Mouse (Mus musculus): ENCODE data around the gene Zfp78. TPM values are rescaled to one million over a fixed set of nuclear protein-coding genes. Genes with fewer than 3 reads are reported as not detected.

Zfp78 gene
- total RNA-seq, 4 experiments from 2014 or later = 3.6 to 9.3 (median 6.7) TPM

DNA sequence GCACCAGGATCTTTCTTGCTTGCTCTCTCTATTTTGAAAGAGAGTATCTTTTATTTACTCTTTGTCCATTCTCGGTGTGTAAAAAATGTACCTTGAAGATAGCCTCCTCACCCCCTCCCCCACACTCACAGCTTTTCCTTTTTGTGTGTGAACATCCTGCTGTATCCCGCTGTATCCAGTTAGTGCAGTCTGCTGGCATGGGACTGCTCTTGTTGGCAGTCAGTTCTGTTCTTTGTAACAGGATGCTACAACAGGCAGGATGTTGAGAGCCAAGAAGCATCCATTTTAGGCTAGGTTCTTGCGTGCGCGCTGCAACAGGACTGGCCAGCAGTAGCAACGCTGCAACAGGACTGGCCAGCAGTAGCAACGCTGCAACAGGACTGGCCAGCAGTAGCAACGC, 23.9 kb downstream of the Zfp78 start:
- peak in 1 of 2 experiments; percentile 41 for DNase-seq (ENCODE audit: low spot score in 2 of 2)

DNA sequence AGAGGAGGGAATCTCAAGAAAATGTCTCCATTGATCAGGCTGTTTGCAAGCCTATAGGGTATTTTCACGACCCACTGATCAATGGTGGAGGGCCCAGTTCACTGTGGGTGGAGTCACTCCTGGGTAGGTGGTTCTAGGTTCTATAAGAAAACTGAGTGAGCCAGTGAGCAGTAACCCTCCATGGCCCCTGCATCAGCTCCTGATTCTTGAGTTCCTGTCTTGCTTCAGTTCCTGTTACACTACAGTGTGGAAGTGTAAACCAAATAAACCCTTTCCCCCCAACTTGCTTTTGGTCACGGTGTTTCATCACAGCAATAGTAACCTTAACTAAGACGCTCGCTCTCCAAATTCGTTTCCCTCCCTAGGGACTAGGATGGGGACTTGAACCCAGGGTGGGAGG, 25.9 kb downstream of the Zfp78 start:
- DNase-seq (ENCODE audit: low spot score in 2 of 2) = no peak

DNA sequence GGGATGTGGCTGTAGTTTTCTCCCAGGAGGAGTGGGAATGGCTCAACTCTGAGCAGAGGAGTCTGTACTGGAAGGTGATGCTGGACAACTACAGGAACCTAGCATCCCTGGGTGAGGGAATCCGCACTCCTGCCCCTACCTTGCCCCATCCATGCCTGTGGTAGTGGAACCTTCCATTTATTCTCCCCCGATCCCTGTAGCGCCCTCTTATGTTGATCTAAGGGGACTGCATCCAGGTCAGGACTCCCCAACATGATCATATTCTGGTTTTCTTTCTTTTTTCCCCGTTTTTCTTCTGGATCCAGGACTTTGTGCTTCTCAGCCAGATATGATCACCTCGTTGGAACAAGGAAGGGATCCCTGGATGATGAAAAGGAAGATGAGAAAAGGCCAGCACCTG, 26.4 kb downstream of the Zfp78 start:
- DNase-seq (ENCODE audit: low spot score in 2 of 2) = no peak

DNA sequence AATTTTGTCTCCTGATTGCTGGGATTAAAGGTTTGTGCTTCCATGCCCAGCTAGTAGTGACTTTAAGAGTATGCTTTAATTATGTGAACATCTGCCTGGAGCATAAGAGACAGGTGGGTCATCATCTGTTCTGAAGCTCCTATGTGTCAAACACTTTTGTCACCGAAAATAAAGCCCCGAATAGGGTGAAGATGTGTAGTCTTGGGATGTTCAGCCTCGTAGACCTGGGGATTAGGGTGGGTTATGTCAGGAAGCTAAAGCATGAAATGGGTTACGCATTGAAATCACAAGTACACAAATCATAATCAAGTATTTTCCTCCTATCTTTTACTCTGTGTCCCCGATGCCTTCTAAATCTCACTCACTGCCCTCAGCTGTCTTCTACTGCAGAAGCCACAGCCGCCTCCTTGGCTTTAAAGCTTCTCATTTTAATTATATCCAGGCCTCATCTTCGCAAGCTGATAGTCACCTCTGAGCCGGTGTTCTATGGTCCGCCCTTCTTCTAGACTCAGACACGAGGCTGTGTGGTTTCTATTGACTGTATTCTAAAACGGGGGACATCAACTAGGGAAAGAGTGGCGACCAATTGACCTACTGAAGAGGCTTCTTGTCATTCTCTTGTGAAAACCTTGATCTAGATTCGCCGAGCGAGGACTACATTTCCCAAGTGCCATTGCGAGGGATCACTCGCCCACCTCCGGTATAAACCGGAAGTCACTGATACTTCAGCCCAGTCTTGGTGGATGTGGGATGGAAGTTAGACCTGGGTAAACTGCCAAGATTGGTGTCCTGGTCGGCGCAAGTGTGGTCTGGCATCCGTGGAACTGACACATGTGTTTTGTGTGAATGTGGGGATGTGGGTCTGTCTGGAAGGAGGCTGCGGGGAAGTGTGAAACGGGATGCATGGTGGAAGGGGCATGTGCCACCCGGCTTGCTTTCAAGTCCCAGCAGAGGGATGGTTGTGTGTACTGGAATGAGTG, 35.2 kb downstream of the Zfp78 start, which contains the start of gene Smim17:
TSS of gene Smim17 (plus strand) at position 720 of the 980 bp plus-strand sequence.
- peak; percentile 60 to 63 for DNase-seq (ENCODE audit: low spot score in 2 of 2)

DNA sequence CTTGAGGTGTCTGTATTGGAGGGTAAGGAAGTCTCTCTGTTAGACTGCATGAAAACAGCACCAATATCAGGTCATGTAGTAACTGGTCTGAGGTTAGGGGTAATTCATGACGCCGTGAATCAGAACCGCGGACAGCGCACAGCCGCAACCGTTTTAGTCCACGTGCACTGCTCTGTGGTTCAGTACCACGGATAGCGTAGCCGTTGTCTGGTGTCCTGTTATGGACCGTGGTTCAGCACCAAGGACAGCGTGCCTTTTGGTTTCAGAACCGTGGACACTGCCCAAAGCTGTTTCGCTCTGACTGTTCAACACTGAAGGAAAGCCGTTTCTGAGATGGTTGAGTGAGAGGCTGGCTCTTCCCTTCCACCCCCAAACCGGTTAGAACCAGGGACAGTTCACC, 47.0 kb downstream of the Zfp78 start, which contains the start of gene Gm20715:
TSS of gene Gm20715 (plus strand) at position 235 of the 400 bp plus-strand sequence.
- DNase-seq (ENCODE audit: low spot score in 2 of 2) = peak; percentile 43

DNA sequence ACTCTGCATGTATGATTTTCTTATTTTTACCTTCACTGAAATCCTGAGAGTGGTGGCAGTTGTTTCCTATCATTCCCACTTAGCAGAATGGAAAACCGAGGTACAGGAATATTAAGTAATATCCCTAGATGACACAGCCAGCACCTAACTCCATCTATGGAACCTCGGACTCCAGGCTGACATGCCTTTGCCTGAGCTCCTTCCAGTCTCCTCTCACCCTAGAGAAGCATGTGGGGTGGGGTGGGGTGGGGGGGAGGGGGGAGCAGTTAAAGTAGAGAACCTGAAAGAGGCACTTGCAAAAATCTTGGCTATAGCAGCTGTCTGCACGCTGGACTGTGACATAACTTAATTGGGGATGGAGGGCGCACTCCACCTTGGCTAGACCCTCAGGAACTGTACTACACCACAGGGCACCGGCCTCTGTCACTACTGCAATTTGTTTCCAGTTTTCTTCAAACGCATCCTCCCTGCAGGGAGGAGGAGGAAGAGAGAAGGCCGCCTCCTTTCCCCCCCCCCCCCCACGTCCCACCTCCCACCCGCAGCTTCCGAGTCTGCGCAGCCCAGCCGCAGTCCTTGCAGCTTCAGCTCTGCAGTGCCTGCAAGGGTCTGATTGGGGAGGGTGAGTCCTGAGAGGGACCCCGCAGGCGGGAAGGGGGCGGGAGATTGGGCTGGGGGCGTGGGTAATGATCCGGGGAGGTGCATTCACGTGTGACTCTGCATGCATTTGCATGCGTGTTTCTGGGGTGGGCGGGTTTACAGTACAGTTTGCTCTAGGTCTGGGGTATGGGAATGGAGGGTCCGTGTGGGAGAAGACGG, 51.8 kb downstream of the Zfp78 start:
- DNase-seq (ENCODE audit: low spot score in 2 of 2) = no peak

DNA sequence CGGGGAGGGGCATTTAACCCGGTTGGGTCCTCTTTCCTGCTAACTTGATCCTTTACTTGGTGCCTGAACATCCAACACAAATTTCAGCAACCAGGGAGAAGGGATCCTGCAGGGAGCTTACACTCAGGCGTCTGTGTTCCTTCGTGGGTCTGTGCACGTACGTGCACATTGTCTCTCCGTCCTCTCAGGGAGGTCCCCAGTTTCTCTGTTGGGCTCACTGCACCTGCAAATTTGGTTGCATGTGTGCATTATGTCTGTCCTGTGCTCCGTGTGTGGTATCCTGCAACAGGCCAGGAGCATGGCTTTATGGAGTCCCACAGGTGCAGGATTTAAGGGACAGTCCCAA, 52.3 kb downstream of the Zfp78 start:
- DNase-seq (ENCODE audit: low spot score in 2 of 2) = no peak

DNA sequence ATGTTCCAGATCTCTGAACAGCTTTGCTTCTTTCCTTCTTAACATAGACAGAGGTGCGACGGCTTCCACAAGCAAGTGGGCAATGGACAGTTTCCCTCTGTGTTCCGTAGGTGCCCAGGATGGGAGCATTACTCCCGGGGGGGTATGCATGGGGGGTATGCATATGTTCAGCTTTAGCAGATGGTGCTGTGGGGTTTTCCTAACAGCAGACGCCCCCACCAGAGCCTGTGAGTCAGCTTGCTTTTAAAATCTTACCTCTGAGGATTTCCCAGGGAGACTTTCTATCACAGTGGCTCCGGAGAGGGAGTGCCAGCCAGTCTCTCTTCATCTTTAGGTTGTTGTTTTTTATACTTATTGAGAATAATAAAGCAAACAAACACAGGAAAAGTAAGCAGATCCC, 56.8 kb downstream of the Zfp78 start:
- DNase-seq (ENCODE audit: low spot score in 2 of 2) = peak in 1 of 2 experiments; percentile 66

DNA sequence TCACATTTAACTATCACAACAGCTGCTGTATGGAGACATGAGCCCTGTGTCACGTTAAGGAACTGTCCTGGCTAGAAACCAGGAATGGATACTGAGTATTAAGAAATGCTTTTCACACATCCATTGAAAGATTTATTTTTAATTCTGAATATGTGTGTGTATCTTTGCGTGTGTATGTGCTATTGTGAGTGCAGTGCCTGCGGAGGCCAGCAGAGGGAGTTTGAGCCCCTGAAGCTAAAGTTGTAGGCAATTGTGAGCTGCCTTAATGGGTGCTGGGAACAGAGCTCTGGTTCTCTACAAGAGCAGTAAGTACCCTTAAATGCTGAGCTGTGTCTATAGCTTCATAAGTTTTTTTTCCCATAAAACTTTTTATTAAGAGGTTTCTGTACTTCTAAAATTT, 66.3 kb downstream of the Zfp78 start:
- no peak for DNase-seq (ENCODE audit: low spot score in 2 of 2)

DNA sequence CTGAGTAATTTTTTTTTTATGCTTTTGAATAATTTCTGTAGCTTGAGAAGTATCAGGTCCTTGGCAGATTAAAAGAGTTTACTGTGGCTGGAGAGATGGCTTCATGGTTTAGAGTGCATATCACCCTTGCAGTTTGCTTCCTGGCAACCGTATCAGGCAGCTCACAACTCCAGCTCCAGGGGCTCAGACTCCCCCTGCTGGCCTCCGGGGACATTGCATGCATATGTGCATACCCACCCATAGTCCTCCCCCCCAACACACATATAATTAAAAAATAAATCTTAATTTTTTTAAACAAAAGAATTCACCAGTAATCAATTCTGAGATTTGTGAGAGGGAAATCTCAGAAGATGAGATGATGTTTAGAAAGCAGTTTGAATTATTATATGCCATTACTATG, 67.3 kb downstream of the Zfp78 start:
- no peak for DNase-seq (ENCODE audit: low spot score in 2 of 2)

Other genes starting within 250 kb of the Zfp78 start
- gene Zfp787, start 207.3 kb upstream of the Zfp78 start, total RNA-seq (2022) = 10 to 100 TPM; 29.2 to 35.3 (median 32.1) TPM
- gene Zfp444, start 191.1 kb upstream of the Zfp78 start, total RNA-seq (2022) = 10 to 100 TPM; 43.8 to 54.2 (median 49.5) TPM
- not detected for gene Galp, start 166.2 kb upstream of the Zfp78 start, total RNA-seq (2022)
- not detected for gene Zscan5b, start 141.0 kb upstream of the Zfp78 start, total RNA-seq (2022)
- not detected for gene Epp13, start 110.6 kb upstream of the Zfp78 start, total RNA-seq (2022)
- 10 to 100 TPM; 10.8 to 16.0 (median 12.8) TPM for gene Zfp667, start 76.7 kb upstream of the Zfp78 start, total RNA-seq (2022)
- 10 to 100 TPM in 1 of 4 experiments, 1 to 10 TPM in 3; 9.3 to 10.0 (median 9.6) TPM for gene Zfp583, start 32.0 kb upstream of the Zfp78 start, total RNA-seq (2022)
- 1 to 10 TPM; 5.0 to 6.8 (median 5.9) TPM for gene Gm3854, start 19.5 kb upstream of the Zfp78 start, total RNA-seq (2022)
- 10 to 100 TPM in 1 of 4 experiments, 1 to 10 TPM in 3; 7.0 to 11.6 (median 9.3) TPM for gene Zfp28, start 20.0 kb downstream of the Zfp78 start, total RNA-seq (2022)
- gene Smim17, start 35.4 kb downstream of the Zfp78 start, total RNA-seq (2022) = 10 to 100 TPM; 16.9 to 20.0 (median 18.4) TPM
- under 1 TPM; 0.20 to 0.46 (median 0.31) TPM for gene Gm20715, start 47.0 kb downstream of the Zfp78 start, total RNA-seq (2022)
- 1 to 10 TPM; 1.2 to 3.7 (median 2.0) TPM for gene Olfr1344, start 75.4 kb downstream of the Zfp78 start, total RNA-seq (2022)
- under 1 TPM in 2 of 4 experiments, not detected in 2; 0.09 to 0.15 TPM for gene Olfr1336, start 92.9 kb downstream of the Zfp78 start, total RNA-seq (2022)
- gene Olfr1346, start 103.8 kb downstream of the Zfp78 start, total RNA-seq (2022) = not detected
- not detected for gene Olfr5, start 123.7 kb downstream of the Zfp78 start, total RNA-seq (2022)
- not detected for gene Olfr1347, start 136.5 kb downstream of the Zfp78 start, total RNA-seq (2022)
- not detected for gene Olfr1348, start 145.5 kb downstream of the Zfp78 start, total RNA-seq (2022)
- not detected for gene Olfr1349, start 159.7 kb downstream of the Zfp78 start, total RNA-seq (2022)
- not detected for gene Olfr1350, start 201.6 kb downstream of the Zfp78 start, total RNA-seq (2022)